Mouse (Mus musculus): Measurements from ENCODE around the gene Dnaaf5.

Dnaaf5 gene

DNA sequence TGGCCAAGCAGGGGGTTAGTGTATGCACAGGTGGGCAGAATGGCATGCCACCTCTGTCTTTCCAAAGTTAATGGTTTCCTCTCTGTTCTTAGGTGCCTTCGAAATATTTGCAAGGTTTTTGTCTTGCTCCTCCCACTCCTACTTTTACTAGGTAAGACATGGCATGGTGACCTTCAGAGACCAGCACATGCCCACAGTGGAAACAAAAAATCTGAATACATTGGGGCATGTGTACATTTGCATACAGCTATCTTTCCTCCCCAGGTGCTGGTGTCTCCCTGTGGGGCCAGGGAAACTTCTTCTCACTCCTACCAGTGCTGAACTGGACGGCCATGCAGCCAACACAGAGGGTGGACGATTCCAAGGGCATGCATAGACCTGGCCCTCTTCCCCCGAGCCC is 84.4 kb downstream of the Dnaaf5 start:
- DNase-seq: no peak
